Mouse (Mus musculus): ENCODE measurements around the gene Tgm2. TPM values are rescaled to one million over a fixed set of nuclear protein-coding genes. Genes with fewer than 3 reads are reported as not detected.

The Tgm2 gene
- total RNA-seq, 2 experiments from 2014 or later = 7.4 to 9.8 TPM

DNA sequence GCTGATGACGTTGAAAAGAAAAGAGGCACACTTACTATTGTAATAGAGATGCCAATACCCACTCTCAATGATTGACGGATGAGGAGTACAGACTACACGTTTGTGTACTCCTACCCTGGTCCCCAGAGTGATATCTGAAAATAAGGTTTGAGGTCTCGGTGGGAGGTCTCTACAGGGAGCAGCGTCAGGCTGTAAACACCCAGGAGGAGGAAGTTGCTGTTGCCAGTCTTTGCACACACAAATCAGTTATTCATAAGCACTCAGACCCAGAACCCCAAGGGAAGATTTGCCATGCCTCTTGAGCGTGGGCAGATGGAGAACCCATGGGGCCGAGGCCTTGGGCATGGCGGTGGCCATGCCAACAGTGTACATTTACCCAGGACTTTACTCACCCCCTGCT, 61.8 kb downstream of the Tgm2 start:
- intact Hi-C loops (cut with DNase I) = no loop called here
- DNase-seq (ENCODE audit: low spot score in 2 of 2) = no peak

GRCm38 (mm10) chr2:158080622-158081241, 65.5 kb downstream of the Tgm2 start:
- DNase-seq (ENCODE audit: low spot score in 2 of 2) = no peak
- intact Hi-C loops (cut with DNase I) = no loop called here

- DNase-seq (ENCODE audit: low spot score in 2 of 2) = no peak
- intact Hi-C loops (cut with DNase I) = no loop called here
Observed at GRCm38 (mm10) chr2:158079843-158080395, 66.3 kb downstream of the Tgm2 start.

DNA sequence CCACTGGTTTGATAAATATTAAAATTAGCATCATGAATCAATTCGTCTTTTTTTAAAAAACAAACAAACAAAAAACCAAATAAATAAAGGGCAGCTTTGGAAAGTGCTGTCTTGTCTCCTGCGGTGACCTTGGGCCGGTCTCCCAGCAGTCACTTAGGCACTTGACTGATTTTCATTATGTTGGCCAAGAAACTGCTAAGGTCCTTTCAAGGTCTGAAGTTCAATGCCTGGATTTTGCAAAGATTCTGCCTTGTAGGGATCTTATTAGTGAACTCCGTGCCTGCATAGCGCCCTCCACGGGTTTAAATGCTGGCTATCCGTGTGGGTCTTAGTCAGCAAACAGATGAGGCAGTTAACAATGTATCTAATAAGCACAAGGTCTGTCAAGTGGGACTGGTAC, 67.3 kb downstream of the Tgm2 start:
- intact Hi-C loops (cut with DNase I) = no loop called here
- no peak for DNase-seq (ENCODE audit: low spot score in 2 of 2)

DNA sequence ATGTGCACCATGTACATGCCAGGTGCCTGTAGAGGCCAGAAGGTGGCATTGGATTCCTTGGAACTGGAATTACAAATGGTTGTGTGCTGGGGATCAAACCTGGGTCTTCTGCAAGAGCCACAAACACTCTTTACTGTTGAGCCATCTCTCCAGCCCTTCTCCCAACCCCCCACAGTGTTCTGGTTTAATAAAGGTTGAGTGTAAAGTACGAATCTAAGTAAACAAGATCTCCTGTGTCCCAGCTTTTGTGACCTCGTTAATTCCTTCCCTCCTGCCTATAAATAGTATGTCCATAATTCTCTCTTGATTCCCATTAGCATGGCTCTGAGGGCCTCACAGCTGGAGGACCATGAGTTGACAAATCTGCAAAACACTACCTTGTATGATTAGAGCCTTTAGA, 68.3 kb downstream of the Tgm2 start:
- intact Hi-C loops (cut with DNase I) = no loop called here
- no peak for DNase-seq (ENCODE audit: low spot score in 2 of 2)

DNA sequence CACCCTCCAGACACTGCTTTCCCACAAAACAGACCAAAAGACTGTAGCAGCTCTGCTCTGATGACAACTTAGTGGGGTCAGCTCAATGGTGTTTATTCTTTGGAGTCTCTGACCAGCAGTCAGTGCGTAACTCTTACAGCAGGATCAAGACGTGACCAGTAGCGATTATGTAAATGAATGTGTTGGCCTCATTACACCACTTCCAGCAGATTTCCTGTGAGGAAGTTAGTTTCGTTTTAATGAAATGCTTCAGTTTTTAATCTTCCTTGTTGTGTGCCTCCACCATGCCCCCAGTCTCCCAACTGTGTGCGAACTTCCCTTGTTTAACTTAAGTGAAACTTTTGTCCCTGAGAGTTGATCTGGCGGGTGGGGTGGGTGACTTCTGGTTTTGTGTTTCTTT, 69.5 kb downstream of the Tgm2 start:
- intact Hi-C loops (cut with DNase I) = no loop called here
- DNase-seq (ENCODE audit: low spot score in 2 of 2) = no peak

- no peak for DNase-seq (ENCODE audit: low spot score in 2 of 2)
- intact Hi-C loops (cut with DNase I) = no loop called here
Observed at GRCm38 (mm10) chr2:158074835-158075234, 71.4 kb downstream of the Tgm2 start.

DNA sequence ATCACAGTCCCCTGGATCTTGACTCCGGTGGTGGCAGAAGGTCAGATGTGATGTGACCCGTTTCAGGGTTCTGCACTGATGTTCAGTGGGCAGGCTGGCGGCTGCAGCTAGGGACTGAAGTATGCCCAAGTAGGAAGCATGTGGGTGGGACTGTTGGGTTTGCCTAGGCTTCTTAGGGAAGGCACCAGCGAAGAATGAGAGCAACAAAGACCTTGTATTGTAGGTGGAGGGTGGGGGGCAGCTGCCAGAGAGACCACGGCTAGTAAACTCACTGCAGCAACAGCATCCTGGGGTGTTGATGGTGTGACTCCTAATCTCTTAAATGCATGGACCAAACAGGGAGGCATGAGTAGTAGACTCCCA, 74.6 kb downstream of the Tgm2 start:
- intact Hi-C loops (cut with DNase I) = no loop called here
- no peak for DNase-seq (ENCODE audit: low spot score in 2 of 2)

- DNase-seq (ENCODE audit: low spot score in 2 of 2) = no peak
- intact Hi-C loops (cut with DNase I) = no loop called here
Observed at GRCm38 (mm10) chr2:158070885-158071632, 75.2 kb downstream of the Tgm2 start.

GRCm38 (mm10) chr2:158068444-158068971, 77.7 kb downstream of the Tgm2 start:
- intact Hi-C loops (cut with DNase I) = loop anchor here (5.0 kb wide), 1 partner anchor 274 kb away; no protein-coding TSS in a partner anchor

DNA sequence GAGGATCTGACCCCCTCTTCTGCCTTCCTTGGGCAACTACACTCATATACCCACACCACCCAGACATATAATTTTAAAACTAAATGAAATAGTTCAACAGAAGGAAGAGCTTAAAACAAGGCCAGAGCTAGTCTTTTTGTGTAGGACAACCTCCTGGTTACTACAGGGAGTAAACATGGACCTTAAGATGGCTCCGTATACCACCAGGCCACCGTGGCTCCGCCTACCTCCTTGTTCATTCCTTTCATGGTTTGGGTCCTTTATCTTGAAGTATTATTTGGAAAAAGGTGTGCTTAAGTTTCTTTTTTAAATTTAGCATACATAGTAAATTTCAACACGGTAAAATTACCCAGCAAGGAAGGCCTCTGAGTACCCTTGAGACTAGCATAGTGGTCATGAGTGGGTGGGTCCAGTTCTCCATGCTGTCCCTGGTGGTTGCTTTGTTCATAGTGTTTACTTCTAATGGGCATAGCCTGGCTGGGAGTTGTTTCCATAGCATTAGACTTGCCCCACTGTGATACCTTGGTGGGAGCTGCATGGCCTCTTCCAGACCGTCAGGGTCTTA, 78.9 kb downstream of the Tgm2 start:
- intact Hi-C loops (cut with DNase I) = loop anchor here (5.0 kb wide), 1 partner anchor 275 kb away; no protein-coding TSS in a partner anchor
- no peak for DNase-seq (ENCODE audit: low spot score in 2 of 2)

More at GRCm38 (mm10) chr2:158068444-158068971, 77.7 kb downstream of the Tgm2 start:
- DNase-seq (ENCODE audit: low spot score in 2 of 2) = no peak

DNA sequence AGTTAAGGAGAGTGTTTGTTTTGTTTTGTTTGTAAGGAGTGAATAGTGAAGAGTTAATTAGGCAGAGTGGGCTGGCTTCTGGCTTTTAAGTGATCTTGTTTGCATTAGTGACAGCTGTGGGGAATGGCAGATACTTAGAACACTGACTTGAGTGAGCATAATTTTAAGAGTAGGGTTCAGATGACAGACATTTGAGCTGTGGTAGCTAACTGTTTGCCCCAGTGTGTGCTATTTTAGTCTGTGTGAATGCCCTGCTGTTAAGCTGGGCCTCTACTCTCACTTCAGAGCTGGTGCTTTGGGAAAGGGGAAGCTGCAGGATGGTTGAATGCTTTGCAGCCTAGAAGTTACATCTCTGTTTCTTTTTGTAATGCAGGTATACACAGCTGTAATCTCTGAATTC, 79.8 kb downstream of the Tgm2 start:
- intact Hi-C loops (cut with DNase I) = loop anchor here (5.0 kb wide), 1 partner anchor 276 kb away; no protein-coding TSS in a partner anchor

More for the DNA sequence above, 79.8 kb downstream of the Tgm2 start:
- no peak for DNase-seq (ENCODE audit: low spot score in 2 of 2)

Other genes starting within 250 kb of the Tgm2 start
- gene Vstm2l, start 231.8 kb downstream of the Tgm2 start, total RNA-seq (2021) = 100 to 1,000 TPM; 171 to 175 TPM
- 10 to 100 TPM; 20.3 to 21.0 TPM for gene Tti1, start 118.0 kb downstream of the Tgm2 start, total RNA-seq (2021)
- 10 to 100 TPM; 38.5 to 45.4 TPM for gene Rprd1b, start 117.9 kb downstream of the Tgm2 start, total RNA-seq (2021)
- 1 to 10 TPM; 2.9 to 4.0 TPM for gene D630003M21Rik, start 82.8 kb upstream of the Tgm2 start, total RNA-seq (2021)
- gene Bpi, start 111.7 kb upstream of the Tgm2 start, total RNA-seq (2021) = not detected
- gene Lbp, start 160.1 kb upstream of the Tgm2 start, total RNA-seq (2021) = 1 to 10 TPM; 1.6 to 2.7 TPM
- 100 to 1,000 TPM; 540 to 648 TPM for gene Snhg11, start 229.2 kb upstream of the Tgm2 start, total RNA-seq (2021)

Measured in left cerebral cortex, postnatal 25 days (tissue).